Mouse (Mus musculus): ENCODE measurements around the gene Endod1. TPM values are rescaled to one million over a fixed set of nuclear protein-coding genes. Genes with fewer than 3 reads are reported as not detected.

Endod1 gene
- 4.0 and 4.8 TPM in 2 replicates for polyA plus RNA-seq (2016; fragmentation: Nextera tagmentation; extraction: Ambion mirVana)

DNA sequence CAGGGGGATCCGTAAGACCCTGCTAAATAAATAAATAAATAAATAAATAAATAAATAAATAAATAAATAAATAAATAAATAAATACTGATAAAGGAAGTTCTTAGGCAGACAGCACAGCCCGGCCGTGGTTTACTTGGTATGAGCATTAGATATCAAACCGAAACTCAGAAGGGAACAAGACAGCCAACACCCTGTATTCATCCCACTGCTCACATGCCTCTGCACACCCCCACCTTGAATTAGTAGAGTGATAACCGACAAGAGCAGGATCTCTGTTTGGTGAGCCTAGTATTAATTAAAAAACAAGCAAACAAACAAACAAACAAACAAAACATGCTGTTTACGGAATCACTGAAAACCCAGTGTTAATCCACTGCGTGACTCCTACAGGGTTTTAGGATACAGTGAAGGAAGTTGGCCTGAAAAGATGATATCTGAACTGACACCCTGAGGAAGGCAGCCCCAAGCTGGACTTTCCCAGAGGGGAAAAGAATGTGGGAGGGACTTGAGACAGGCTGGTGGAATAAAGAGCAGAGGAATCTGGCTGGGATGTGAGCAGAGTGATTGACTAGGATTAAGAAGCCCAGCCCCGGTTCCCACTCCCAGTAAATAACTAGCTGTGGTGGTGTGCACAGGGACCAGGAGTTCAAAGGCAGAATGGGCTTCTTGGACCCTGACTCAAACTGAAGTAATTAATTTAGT is at the start of gene Endod1:
Gene Endod1 (minus strand): TSS at position 155 of the 703 bp plus-strand sequence.
- 14% methylated on average over 8 of the region's 8 CpGs for WGBS
- Histone ChIP-seq H3K4me3 (peak within 1 kb of the TSS; percentile 76), H3K27me3 (ENCODE audit: low read depth, poor library complexity, severe bottlenecking) (peaks cover 31% of the 10 kb centered on the region), H3K4me1 (peaks cover 21% of the 10 kb centered on the region), H3K9me3 (replicated peaks) (no peaks in the 10 kb centered on the region), H3K36me3 (no peaks in the 10 kb centered on the region), H3K27ac (peak within 1 kb of the TSS; percentile 82)
- peak; percentile 45 for DNase-seq (ENCODE audit: low spot score)

DNA sequence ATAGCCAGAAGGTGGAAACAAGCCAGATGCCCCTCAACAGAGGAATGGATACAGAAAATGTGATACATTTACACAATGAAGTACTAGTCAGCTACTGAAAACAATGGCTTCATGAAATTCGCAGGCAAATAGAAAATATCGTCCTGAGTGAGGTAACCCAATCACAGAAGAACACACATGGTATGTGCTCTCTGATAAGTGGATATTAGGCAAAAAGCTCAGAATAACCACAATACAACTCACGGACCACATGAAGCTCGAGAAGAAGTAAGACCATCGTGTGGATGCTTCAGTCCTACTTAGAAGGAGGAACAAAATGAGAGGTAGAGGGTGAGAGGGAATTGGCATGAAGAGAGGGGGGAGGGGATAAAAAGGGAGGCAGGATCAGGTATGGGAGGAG is 27.8 kb upstream of the Endod1 start:
- H3K27ac ChIP-seq: no peak overlapping the region
- DNase-seq (ENCODE audit: low spot score): no peak
- no peaks in the 10 kb centered on the region for H3K4me1 ChIP-seq
- no peaks in the 10 kb centered on the region for H3K27me3 ChIP-seq (ENCODE audit: low read depth, poor library complexity, severe bottlenecking)
- no peak overlapping the region for H3K4me3 ChIP-seq
- H3K9me3 ChIP-seq (replicated peaks): no peaks in the 10 kb centered on the region
- WGBS: 93% methylated on average over 5 of the region's 5 CpGs
- H3K36me3 ChIP-seq: no peaks in the 10 kb centered on the region

DNA sequence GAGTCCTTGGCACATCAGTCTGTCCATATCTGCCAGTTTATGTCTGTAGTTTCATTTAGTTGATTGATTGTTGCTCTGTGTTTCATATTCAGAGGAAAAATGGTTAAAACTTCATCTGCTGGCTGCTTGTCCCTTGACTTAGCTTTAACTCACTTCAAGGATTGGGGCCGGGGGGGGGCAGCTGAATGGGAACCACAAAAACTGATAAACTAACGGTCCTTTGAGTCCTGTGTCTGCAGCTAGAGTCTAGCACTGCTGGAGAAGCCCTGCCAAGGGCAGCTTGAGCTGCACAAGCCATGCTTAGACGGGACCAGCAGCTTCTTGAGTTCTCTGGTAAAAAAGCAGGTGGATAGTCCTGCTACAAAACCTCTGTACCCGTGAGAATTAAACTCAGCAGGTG is 26.7 kb upstream of the Endod1 start:
- 81% methylated on average over 4 of the region's 4 CpGs for WGBS
- DNase-seq (ENCODE audit: low spot score): no peak
- no peak overlapping the region for H3K4me3 ChIP-seq
- no peaks in the 10 kb centered on the region for H3K4me1 ChIP-seq
- H3K9me3 ChIP-seq (replicated peaks): no peaks in the 10 kb centered on the region
- no peaks in the 10 kb centered on the region for H3K36me3 ChIP-seq
- no peak overlapping the region for H3K27ac ChIP-seq
- H3K27me3 ChIP-seq (ENCODE audit: low read depth, poor library complexity, severe bottlenecking): no peaks in the 10 kb centered on the region

GRCm38 (mm10) chr9:14406056-14406455 is 24.7 kb upstream of the Endod1 start:
- Histone ChIP-seq H3K9me3 (replicated peaks) (no peaks in the 10 kb centered on the region), H3K27me3 (ENCODE audit: low read depth, poor library complexity, severe bottlenecking) (no peaks in the 10 kb centered on the region), H3K27ac (no peak overlapping the region), H3K36me3 (no peaks in the 10 kb centered on the region), H3K4me1 (no peaks in the 10 kb centered on the region), H3K4me3 (no peak overlapping the region)
- DNase-seq (ENCODE audit: low spot score): no peak
- WGBS: 57% methylated on average over 1 of the region's 1 CpGs

DNA sequence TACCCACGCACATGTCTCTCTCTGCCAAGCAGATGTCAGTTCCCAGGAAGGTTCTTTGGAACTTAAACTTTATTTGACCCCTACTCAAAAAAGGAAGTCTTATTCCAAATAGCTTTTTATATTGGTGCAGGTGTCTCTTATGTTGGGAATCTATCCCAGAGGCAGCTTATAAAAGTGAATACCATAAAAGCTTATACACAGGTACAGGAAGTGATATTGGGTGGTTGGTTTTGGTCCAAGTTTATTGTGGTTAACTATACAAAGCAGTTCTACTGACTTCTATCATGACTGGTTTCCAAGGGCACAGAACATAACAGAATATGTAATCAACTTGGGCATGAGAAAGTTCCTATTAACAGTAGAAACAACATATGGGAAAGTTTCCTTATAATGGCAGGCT is 20.8 kb upstream of the Endod1 start:
- Histone ChIP-seq H3K9me3 (replicated peaks) (no peaks in the 10 kb centered on the region), H3K27ac (no peak overlapping the region), H3K27me3 (ENCODE audit: low read depth, poor library complexity, severe bottlenecking) (no peaks in the 10 kb centered on the region), H3K4me3 (no peak overlapping the region), H3K4me1 (no peaks in the 10 kb centered on the region), H3K36me3 (no peaks in the 10 kb centered on the region)
- no peak for DNase-seq (ENCODE audit: low spot score)
- 86% methylated on average over 1 of the region's 1 CpGs for WGBS

DNA sequence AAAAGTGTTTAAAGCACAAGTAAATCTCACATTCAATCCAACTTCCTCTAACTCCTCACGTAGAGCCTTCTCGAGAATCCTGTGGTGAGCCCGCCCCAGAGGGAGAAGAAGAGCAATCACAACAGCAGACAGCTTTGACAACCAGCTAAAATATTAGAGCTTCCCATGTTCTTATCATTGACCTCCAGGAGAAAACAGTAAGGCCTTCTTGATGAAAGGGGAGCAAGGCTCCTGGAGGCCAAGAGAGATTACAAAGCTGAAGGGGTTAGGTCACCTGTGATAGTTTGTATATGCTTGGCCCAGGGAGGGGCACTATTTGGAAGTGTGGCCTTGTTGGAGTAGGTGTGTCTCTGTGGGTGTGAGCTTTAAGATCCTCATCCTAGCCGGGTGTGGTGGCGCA is 19.1 kb upstream of the Endod1 start:
- Histone ChIP-seq H3K9me3 (replicated peaks) (no peaks in the 10 kb centered on the region), H3K4me3 (no peak overlapping the region), H3K4me1 (no peaks in the 10 kb centered on the region), H3K27ac (no peak overlapping the region), H3K36me3 (no peaks in the 10 kb centered on the region), H3K27me3 (ENCODE audit: low read depth, poor library complexity, severe bottlenecking) (no peaks in the 10 kb centered on the region)
- 86% methylated on average over 5 of the region's 5 CpGs for WGBS
- no peak for DNase-seq (ENCODE audit: low spot score)

GRCm38 (mm10) chr9:14398946-14399345 is 17.6 kb upstream of the Endod1 start:
- Histone ChIP-seq H3K36me3 (no peaks in the 10 kb centered on the region), H3K4me1 (no peaks in the 10 kb centered on the region), H3K9me3 (replicated peaks) (no peaks in the 10 kb centered on the region), H3K27ac (no peak overlapping the region), H3K4me3 (no peak overlapping the region), H3K27me3 (ENCODE audit: low read depth, poor library complexity, severe bottlenecking) (no peaks in the 10 kb centered on the region)
- WGBS: 86% methylated on average over 1 of the region's 1 CpGs
- DNase-seq (ENCODE audit: low spot score): no peak

- Histone ChIP-seq H3K27me3 (ENCODE audit: low read depth, poor library complexity, severe bottlenecking) (no peaks in the 10 kb centered on the region), H3K36me3 (no peaks in the 10 kb centered on the region), H3K4me1 (no peaks in the 10 kb centered on the region), H3K9me3 (replicated peaks) (no peaks in the 10 kb centered on the region), H3K4me3 (no peak overlapping the region), H3K27ac (no peak overlapping the region)
- WGBS: 77% methylated on average over 1 of the region's 1 CpGs
- no peak for DNase-seq (ENCODE audit: low spot score)
Observed at GRCm38 (mm10) chr9:14398084-14398483, 16.8 kb upstream of the Endod1 start.

DNA sequence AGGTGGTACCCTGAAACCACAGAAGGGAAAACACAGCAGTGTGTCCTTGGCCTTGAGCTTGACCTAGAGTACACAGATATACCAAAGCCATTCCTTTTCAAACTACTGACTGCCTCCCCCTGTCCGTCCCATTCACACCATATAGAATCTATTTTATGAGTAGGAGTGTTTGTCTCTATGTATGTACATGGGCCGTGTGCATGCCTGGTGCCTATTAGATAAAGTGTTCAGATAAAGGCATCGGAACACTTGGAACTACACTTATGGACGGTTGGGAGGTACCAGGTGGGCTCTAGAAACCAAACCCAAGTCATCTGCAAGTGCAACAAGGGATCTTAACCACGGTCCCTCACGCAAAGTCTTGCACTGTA is 16.1 kb upstream of the Endod1 start:
- 91% methylated on average over 6 of the region's 6 CpGs for WGBS
- Histone ChIP-seq H3K27me3 (ENCODE audit: low read depth, poor library complexity, severe bottlenecking) (no peaks in the 10 kb centered on the region), H3K36me3 (no peaks in the 10 kb centered on the region), H3K27ac (no peak overlapping the region), H3K4me3 (no peak overlapping the region), H3K9me3 (replicated peaks) (no peaks in the 10 kb centered on the region), H3K4me1 (no peaks in the 10 kb centered on the region)
- DNase-seq (ENCODE audit: low spot score): no peak

GRCm38 (mm10) chr9:14396819-14397448 is 15.6 kb upstream of the Endod1 start:
- Histone ChIP-seq H3K36me3 (no peaks in the 10 kb centered on the region), H3K9me3 (replicated peaks) (no peaks in the 10 kb centered on the region), H3K4me3 (no peak overlapping the region), H3K27ac (no peak overlapping the region), H3K27me3 (ENCODE audit: low read depth, poor library complexity, severe bottlenecking) (no peaks in the 10 kb centered on the region), H3K4me1 (no peaks in the 10 kb centered on the region)
- WGBS: 80% methylated on average over 3 of the region's 3 CpGs
- DNase-seq (ENCODE audit: low spot score): no peak

DNA sequence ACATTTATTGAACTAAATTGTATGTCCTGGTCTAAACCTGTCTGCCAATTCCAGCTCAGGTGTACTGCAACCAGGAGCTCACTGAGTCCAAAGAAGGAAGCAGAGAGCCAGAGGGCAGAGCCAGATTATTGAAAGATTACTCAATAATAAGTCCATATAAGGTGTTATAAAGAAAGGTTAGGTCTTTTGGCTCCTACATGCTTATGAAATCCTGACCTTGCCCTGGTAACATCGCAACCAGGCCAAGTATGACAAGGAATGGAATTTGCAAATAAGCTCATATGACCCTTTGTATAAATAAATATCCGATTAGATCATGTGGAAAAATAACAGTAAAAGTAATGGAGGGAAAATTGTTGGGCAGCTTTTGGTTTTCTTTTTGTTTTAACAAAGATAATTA is 14.8 kb upstream of the Endod1 start:
- no peaks in the 10 kb centered on the region for H3K9me3 ChIP-seq (replicated peaks)
- H3K27ac ChIP-seq: no peak overlapping the region
- DNase-seq (ENCODE audit: low spot score): no peak
- no peak overlapping the region for H3K4me3 ChIP-seq
- H3K27me3 ChIP-seq (ENCODE audit: low read depth, poor library complexity, severe bottlenecking): no peaks in the 10 kb centered on the region
- no peaks in the 10 kb centered on the region for H3K4me1 ChIP-seq
- 86% methylated on average over 2 of the region's 2 CpGs for WGBS
- no peaks in the 10 kb centered on the region for H3K36me3 ChIP-seq

GRCm38 (mm10) chr9:14394956-14395561 is 13.8 kb upstream of the Endod1 start:
- H3K27ac ChIP-seq: no peak overlapping the region
- 78% methylated on average over 2 of the region's 2 CpGs for WGBS
- no peaks in the 10 kb centered on the region for H3K4me1 ChIP-seq
- no peaks in the 10 kb centered on the region for H3K36me3 ChIP-seq
- no peaks in the 10 kb centered on the region for H3K27me3 ChIP-seq (ENCODE audit: low read depth, poor library complexity, severe bottlenecking)
- no peak for DNase-seq (ENCODE audit: low spot score)
- no peak overlapping the region for H3K4me3 ChIP-seq
- no peaks in the 10 kb centered on the region for H3K9me3 ChIP-seq (replicated peaks)

DNA sequence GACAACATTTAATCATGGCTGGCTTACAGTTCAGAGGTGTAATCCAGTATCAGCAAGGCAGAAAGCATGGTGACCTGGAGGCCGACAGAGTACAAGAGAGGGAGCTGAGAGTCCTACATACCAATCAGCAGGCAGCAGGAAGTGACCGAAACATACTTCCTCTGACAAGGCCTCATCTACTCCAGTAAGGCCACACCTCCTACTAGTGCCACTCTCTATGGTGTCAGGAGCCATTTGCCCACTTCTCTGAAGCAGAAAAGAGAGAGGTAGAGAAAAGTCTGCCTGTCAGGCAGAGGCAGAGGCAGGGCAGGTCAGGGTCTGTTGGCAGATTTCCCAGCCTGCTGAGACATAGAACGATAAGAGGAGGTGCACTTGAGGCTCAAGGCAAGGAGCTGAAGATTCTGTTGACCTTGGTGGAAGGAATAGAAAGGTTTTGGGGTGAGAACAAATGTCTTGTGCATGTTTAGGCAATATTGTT is 10.6 kb upstream of the Endod1 start:
- H3K27ac ChIP-seq: no peak overlapping the region
- H3K4me1 ChIP-seq: no peaks in the 10 kb centered on the region
- no peak overlapping the region for H3K4me3 ChIP-seq
- no peaks in the 10 kb centered on the region for H3K27me3 ChIP-seq (ENCODE audit: low read depth, poor library complexity, severe bottlenecking)
- no peaks in the 10 kb centered on the region for H3K9me3 ChIP-seq (replicated peaks)
- no peak for DNase-seq (ENCODE audit: low spot score)
- H3K36me3 ChIP-seq: no peaks in the 10 kb centered on the region
- 93% methylated on average over 3 of the region's 3 CpGs for WGBS

All from limb, embryonic 10.5 days (tissue).